Mouse (Mus musculus) stomach, postnatal 0 days (tissue): ENCODE measurements around the gene Cntn5.

ENCODE experiments used
- CTCF ChIP-seq: IDR thresholded peaks from 2 replicates; pipeline ENCODE4 v1.5.1; 2016; ENCODE audit warnings: antibody characterized with exemption, low read depth, mild to moderate bottlenecking, moderate library complexity
- EP300 ChIP-seq: optimal IDR thresholded peaks from 2 replicates; pipeline ENCODE3; 2016; ENCODE audit warnings: antibody characterized with exemption

DNA sequence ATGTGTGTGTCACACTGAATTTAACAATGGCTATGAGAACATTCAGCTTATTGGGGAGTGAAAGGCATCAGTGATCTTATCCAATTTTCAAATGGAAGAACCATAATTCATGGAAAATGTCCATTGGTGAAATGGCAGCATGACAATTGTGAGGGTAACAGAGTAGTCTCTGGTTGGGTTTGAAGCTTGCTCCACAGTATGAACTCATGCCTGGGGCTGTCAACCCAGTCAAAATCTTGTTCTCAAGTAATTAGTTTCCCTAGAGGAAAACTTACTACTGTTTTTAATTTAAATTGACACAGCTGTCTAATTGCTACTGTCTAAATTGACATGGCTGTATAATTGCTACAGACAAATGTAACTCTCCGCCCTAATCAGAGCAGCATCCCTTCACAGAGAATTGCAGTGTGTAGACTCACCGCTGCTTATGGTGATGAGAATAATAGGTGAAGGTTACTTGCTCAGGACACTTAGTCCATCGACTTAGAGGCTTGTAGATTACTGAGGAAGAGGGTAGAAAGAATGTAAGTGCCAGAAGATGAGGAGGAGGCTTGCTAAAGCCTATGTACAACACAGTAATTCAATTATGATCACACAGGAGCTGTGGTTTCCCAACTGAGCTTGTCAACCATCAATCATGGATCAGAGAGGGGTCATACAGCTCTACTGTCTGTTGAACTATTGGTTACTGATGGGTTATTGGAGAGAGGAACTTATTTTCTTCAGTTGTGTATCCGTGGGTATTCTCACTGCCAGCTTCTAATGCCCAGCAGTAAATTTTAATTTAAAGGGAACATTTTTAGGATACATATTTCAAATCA is 859.4 kb downstream of the Cntn5 start:
- TF ChIP-seq CTCF: no peak
- no peak for TF ChIP-seq EP300
